Mouse (Mus musculus) layer of hippocampus, adult 2 months (tissue): ENCODE measurements around the gene Metap1. TPM values are rescaled to one million over a fixed set of nuclear protein-coding genes. Genes with fewer than 3 reads are reported as not detected.

Experiments
- DNase-seq, 2 experiments: peaks; one replicate each; pipeline ENCODE4 v3.0.0; 2022; ENCODE audit warnings: low spot score in 2 of 2
- H3K27ac ChIP-seq: fragments of 200-600 bp; 2 replicates; pipeline ENCODE4 v1.8.1; 2022
- H3K4me3 ChIP-seq: fragments of 200-600 bp; 2 replicates; pipeline ENCODE4 v1.8.1; 2022; ENCODE audit warnings: mild to moderate bottlenecking
- CTCF ChIP-seq: fragments of 200-600 bp; conservative IDR thresholded peaks from 2 replicates; pipeline ENCODE4 v1.8.1; 2022; ENCODE audit warnings: antibody characterized with exemption, mild to moderate bottlenecking, moderate library complexity
- total RNA-seq, 2 experiments: library from RNA; stranded (reverse); gene quantifications; 2 replicates each; pipeline ENCODE4 v1.2.3; 2021

Metap1 gene
- total RNA-seq, 2 experiments from 2014 or later: 43.8 to 46.0 TPM

- DNase-seq: no peak
- Histone ChIP-seq H3K27ac (no peak overlapping the region; the same call in 1 of the 2 replicates), H3K4me3 (no peak overlapping the region)
- peak; percentile 64 for TF ChIP-seq CTCF
These were observed 29.1 kb downstream of the Metap1 start for GRCm38 (mm10) chr3:138460260-138460659.

- no peak for TF ChIP-seq CTCF
- peak overlapping the region; percentile 32; the same call in 1 of the 2 replicates for H3K27ac ChIP-seq
- no peak overlapping the region for H3K4me3 ChIP-seq
- DNase-seq: peak; percentile 40 to 74
These were observed 30.9 kb downstream of the Metap1 start for GRCm38 (mm10) chr3:138458441-138458840.

- Histone ChIP-seq H3K4me3 (no peak overlapping the region), H3K27ac (no peak overlapping the region)
- TF ChIP-seq CTCF: no peak
- DNase-seq: no peak
These were observed 34.4 kb downstream of the Metap1 start for GRCm38 (mm10) chr3:138454711-138455435.

GRCm38 (mm10) chr3:138454234-138454633 is 35.1 kb downstream of the Metap1 start:
- Histone ChIP-seq H3K27ac (no peak overlapping the region), H3K4me3 (no peak overlapping the region)
- TF ChIP-seq CTCF: no peak
- DNase-seq: no peak

GRCm38 (mm10) chr3:138452169-138452568 is 37.1 kb downstream of the Metap1 start:
- Histone ChIP-seq H3K4me3 (no peak overlapping the region), H3K27ac (no peak overlapping the region)
- TF ChIP-seq CTCF: no peak
- DNase-seq: no peak

GRCm38 (mm10) chr3:138448077-138448860 is 41.0 kb downstream of the Metap1 start:
- Histone ChIP-seq H3K27ac (no peak overlapping the region), H3K4me3 (no peak overlapping the region)
- no peak for DNase-seq
- no peak for TF ChIP-seq CTCF

DNA sequence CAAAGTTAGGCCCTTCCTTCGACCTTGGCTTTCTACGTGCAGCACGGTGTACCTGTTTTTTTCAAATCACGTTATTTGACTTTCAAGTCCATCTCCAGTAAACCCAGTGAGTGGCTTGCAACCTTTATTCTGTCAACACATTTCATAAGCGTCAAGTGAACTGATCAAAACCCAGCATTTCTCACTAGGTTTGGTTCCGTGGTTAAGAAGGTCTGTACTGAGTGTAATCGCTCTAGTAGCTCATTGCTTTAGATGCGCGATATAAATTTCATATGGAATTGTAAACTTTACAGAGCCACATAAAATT is 45.9 kb downstream of the Metap1 start:
- Histone ChIP-seq H3K27ac (peak overlapping the region; percentile 90), H3K4me3 (peak overlapping the region; percentile 66)
- no peak for TF ChIP-seq CTCF

DNA sequence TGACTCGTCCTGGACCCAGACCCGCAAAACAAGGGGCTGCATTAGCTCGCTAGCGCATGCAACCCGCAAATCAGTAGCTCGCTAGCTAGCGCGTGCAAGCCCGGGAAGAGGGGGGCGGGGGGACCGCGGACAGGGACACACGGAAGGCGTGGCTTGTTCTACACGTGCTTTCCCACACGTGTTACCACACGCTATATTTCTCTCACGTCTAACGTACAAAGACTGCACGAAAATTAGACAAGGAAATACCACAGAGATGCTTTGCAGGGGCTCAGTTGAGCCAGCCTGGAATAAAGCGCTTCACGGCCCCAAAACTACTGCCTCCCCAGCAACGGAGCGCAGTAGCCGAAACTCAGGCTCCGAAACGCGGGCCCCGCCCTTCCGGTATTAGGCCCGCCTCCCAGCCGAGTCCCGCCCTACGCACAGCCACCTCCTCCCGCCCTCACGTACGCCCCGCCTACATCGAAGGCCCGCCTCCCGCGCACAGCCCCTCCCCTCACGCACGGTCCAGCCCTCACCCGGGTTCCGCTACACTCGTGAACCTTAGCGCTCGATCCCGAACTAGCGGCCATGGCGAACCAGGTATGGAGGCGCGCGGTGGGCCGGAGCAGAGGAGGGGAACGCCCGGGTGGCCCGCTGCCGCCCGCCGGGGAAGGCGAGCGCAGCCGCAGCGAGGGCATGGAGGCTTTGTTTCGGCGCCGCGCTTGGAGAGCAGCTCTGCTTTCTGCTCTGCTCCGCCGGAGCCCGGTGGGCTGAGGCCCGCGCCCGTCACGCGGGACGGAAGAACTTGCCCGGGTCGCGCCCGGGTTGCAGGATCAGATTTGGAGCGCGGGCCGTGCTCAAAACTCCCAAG is 46.5 kb downstream of the Metap1 start, which contains the start of gene Adh5:
Gene Adh5, plus strand, starts transcription at position 482 of the 853 bp plus-strand sequence.
- H3K4me3 ChIP-seq: peak within 1 kb of the TSS; percentile 66
- no peak for TF ChIP-seq CTCF
- peak; percentile 92 to 93 for DNase-seq
- H3K27ac ChIP-seq: peak within 1 kb of the TSS; percentile 90

More for the DNA sequence above, 45.9 kb downstream of the Metap1 start:
- no peak for DNase-seq

DNA sequence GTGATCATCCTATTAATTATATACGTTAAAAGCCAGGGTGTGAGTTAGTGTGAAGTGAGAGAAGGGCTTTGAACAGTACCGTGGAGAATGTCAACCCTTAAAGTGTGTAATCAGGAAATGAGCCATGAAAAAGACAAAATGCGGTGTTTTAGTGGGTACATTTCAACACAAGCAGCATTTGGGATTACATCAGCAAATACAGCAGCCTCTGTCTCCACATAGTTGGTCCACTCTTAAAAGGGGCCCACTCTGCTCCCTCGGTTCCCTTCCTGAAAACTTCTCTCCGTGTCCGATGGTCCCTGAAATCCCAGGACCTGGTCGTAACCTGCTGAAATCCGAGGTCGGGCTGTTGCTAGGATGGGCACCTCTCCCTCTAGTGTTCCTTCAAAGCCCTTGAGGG is 47.1 kb downstream of the Metap1 start:
- H3K27ac ChIP-seq: peak overlapping the region; percentile 74
- peak; percentile 20; the same call in 1 of the 2 replicates for TF ChIP-seq CTCF
- DNase-seq: no peak
- H3K4me3 ChIP-seq: peak overlapping the region; percentile 66

DNA sequence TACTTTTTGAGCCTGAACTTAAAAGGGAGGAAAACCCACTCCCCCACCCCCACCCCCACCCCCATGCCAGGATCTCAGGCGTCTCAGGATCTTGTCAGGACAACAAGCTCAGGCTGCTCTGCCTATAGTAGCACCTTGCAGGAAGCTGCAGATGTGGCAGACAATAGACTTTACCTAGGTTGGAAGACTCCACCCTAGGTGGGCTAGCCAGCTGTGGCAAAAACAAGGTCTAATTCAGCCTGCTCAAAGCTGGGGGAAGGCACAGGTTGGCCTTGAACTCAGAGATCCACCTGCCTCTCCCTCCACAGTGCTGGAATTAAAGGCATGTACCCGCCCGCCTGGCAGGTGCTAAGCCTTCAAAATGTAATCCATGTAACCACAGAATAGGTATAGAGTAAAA is 50.6 kb downstream of the Metap1 start:
- no peak for TF ChIP-seq CTCF
- Histone ChIP-seq H3K27ac (no peak overlapping the region), H3K4me3 (no peak overlapping the region)
- DNase-seq: no peak

GRCm38 (mm10) chr3:138431835-138432234 is 57.5 kb downstream of the Metap1 start:
- DNase-seq: peak in 1 of 2 experiments; percentile 39
- H3K27ac ChIP-seq: no peak overlapping the region
- H3K4me3 ChIP-seq: no peak overlapping the region
- TF ChIP-seq CTCF: peak; percentile 81

- no peak for TF ChIP-seq CTCF
- H3K4me3 ChIP-seq: no peak overlapping the region
- DNase-seq: no peak
- H3K27ac ChIP-seq: no peak overlapping the region
These were observed 58.8 kb downstream of the Metap1 start for GRCm38 (mm10) chr3:138430360-138430976.
